Mouse (Mus musculus) heart, adult 9 months (tissue): Measurements from ENCODE around the gene Tas2r117.

ENCODE experiments used
- DNase-seq, 2 experiments: peaks; one replicate each; pipeline ENCODE4 v3.0.0; 2022; ENCODE audit warnings: low spot score in 2 of 2

Gene Tas2r117

DNA sequence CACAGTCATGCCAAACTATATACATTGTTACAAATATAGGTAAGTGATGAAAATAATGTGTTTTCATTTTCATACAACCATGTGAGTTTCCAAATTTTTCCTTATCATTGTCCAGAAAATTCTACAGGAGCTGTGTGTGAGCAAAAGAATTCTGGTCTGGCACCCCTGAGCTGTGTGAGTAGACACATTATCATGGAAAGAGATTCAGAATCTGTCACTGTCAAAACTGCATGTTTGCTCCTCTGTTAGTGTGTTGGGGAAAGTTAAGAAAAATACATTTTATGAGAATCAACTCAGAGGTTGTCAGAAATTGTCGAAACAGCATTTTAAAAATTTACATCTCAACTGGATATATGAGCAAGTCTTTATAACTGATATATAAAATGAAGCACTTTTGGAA is at the start of gene Tas2r117:
Gene Tas2r117, plus strand, starts transcription at position 301 of the 400 bp plus-strand sequence.
- DNase-seq = no peak

DNA sequence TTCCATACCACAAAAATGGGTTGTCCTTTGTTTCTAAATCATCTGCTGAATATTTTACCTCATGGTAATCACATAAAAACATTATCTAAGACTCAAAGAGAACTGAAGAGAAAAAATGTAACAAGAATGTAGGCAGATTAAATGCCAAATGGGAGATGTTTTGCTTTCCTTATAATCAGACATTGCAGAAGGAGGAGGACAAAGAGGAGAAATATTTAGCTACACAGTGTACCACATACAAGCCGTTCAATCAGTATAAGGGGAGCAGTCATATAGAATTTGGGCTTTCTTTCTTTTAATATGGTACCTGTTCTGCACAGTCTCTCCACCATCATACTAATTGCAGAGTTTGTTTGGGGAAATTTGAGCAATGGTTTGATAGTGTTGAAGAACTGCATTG is 48.2 kb upstream of the Tas2r117 start, which contains the start of gene Tas2r124:
Gene Tas2r124, plus strand, starts transcription at position 301 of the 400 bp plus-strand sequence.
- no peak for DNase-seq

DNA sequence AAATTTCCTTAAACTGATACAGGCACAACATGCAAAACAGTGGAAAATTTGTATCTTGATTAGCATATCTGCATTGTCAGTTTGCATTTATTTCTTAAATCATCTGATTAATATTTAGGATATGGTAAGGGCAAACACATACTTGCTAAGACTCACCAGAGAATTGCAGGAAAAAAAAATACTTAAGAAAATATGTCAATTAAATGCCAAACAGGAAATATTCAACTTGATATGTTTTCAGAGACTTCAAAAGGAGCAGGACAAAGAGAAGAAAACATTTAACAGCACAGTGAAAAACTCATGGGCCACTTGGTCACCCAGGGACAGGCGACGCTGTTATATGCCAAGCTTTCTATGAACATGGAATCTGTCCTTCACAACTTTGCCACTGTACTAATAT is 40.8 kb upstream of the Tas2r117 start, which contains the start of gene Tas2r102:
Gene Tas2r102, plus strand, starts transcription at position 301 of the 400 bp plus-strand sequence.
- DNase-seq = no peak

DNA sequence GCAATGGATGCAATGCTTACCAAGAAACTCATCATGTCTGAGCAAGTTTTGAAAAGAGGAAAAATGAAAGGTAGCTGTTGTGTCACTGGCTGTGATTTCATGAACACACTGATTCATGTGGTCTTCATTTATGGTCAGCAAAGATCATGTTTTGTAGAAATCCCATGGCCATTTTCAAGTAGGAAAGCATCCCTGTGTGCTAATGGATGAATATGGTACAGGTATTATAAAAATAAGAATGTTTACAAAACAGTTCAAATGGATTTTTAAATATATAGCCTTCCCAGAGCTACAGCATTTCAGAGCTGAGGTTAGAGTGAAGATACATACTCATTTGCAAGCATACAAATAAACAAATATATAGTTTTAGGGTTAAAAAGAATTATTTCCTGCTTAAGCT is 24.6 kb upstream of the Tas2r117 start, which contains the start of gene Tas2r136:
Gene Tas2r136, minus strand, starts transcription at position 101 of the 400 bp plus-strand sequence.
- DNase-seq = no peak

DNA sequence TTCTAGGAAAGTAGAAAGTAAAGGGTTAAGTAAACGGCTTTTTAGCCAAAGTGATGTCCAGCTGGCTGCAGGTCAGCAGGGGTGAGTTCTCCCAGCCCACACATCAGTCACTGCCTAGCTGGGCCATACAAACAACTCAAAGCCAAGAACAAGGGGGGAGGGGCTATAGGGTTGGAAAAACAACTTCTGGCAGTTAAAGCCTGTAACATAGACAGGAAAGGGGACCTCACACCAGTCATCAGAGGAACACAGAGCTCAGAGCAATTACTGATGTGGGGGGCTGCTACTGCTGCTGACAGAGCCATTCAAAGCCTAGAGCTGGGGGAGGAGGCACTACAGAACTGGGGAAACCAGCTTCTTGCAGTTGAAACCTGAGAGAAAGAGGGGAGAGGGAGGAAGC is 7.2 kb upstream of the Tas2r117 start:
- DNase-seq = no peak

DNA sequence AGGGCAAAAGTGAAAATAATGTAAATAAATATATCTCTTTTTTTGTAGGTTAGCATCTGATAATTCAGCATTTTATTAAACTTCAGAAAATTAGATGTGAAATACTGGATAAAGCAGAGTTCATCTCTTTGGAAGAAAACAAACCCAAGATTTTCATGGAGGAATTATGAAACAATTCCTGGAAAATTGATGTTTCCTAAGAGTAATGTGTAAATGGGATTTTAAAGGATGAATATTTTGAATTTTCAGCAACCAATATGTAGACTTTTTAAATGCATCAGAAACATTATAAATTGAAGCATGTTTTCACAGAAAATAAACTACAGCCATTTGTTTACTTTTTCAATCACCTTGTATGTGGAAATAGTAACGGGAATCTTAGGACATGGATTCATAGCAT is 44.2 kb downstream of the Tas2r117 start, which contains the start of gene Tas2r123:
Gene Tas2r123, plus strand, starts transcription at position 301 of the 400 bp plus-strand sequence.
- no peak for DNase-seq
